Mouse (Mus musculus) stomach, embryonic 16.5 days (tissue): ENCODE results near the gene Cyp2f2. TPM values are rescaled to one million over a fixed set of nuclear protein-coding genes. Genes with fewer than 3 reads are reported as not detected.

Source experiments
- ATAC-seq: fragments of 200-750 bp; cut with Nextera tagmentation; 2 replicates; pipeline ENCODE4 v1.8.0; 2017; ENCODE audit warnings: moderate number of reproducible peaks, moderate TSS enrichment; ENCODE audit not compliant: insufficient read depth, low FRiP score
- H3K27ac ChIP-seq: fragments of 300-500 bp; sonication (generic); 2 replicates; pipeline ENCODE4 v1.5.1; 2014; ENCODE audit warnings: low read length
- H3K27me3 ChIP-seq: fragments of 300-500 bp; sonication (generic); 2 replicates; pipeline ENCODE4 v1.6.1; 2014; ENCODE audit warnings: low read length, control low read depth, mixed read lengths; ENCODE audit not compliant: control insufficient read depth, insufficient read depth
- H3K36me3 ChIP-seq: fragments of 300-500 bp; sonication (generic); 2 replicates; pipeline ENCODE4 v1.6.1; 2014; ENCODE audit warnings: low read length; ENCODE audit not compliant: control insufficient read depth, insufficient read depth
- H3K4me1 ChIP-seq: fragments of 300-500 bp; sonication (generic); 2 replicates; pipeline ENCODE4 v1.6.1; 2014; ENCODE audit warnings: low read length, control low read depth, mixed read lengths; ENCODE audit not compliant: control insufficient read depth, insufficient read depth
- H3K4me2 ChIP-seq: fragments of 300-500 bp; sonication (generic); 2 replicates; pipeline ENCODE4 v1.6.1; 2014; ENCODE audit warnings: low read depth, low read length, mixed read lengths
- H3K4me3 ChIP-seq: fragments of 300-500 bp; sonication (generic); replicated peaks from 2 replicates; pipeline ENCODE4 v1.5.1; 2014; ENCODE audit warnings: mild to moderate bottlenecking, low read length
- H3K9ac ChIP-seq: fragments of 300-500 bp; sonication (generic); 2 replicates; pipeline ENCODE4 v1.6.1; 2014; ENCODE audit warnings: low read length
- H3K9me3 ChIP-seq: fragments of 300-500 bp; sonication (generic); replicated peaks from 2 replicates; pipeline ENCODE4 v1.6.1; 2016; ENCODE audit warnings: low read length, control low read depth; ENCODE audit not compliant: control insufficient read depth
- WGBS: fragments of 180-500 bp; shearing (Covaris S2); extraction: QIAGEN DNeasy Blood & Tissue Kit; methylation state at CpG from one replicate; pipeline ENCODE4 v1.1.7; 2014; 5-methylcytosine and 5-hydroxymethylcytosine counted together
- polyA plus RNA-seq: library from polyadenylated mRNA; unstranded; fragments of >200 nt; fragmentation: Nextera tagmentation; extraction: Ambion mirVana; gene quantifications from 2 replicates; pipeline ENCODE4 v1.2.1, GENCODE M21; 2015

The Cyp2f2 gene
- polyA plus RNA-seq, 1 experiment from 2014 or later = 137 TPM

GRCm38 (mm10) chr7:27111987-27112386 lies 7.7 kb upstream of the Cyp2f2 start:
- no peak overlapping the region for H3K9ac ChIP-seq
- peaks cover 5% of the 10 kb centered on the region; the same call in 1 of the 2 replicates for H3K9me3 ChIP-seq
- H3K4me1 ChIP-seq = no peaks in the 10 kb centered on the region
- no peak overlapping the region for H3K4me2 ChIP-seq
- peak overlapping the region; percentile 24; the same call in 1 of the 2 replicates for H3K27ac ChIP-seq
- no peaks in the 10 kb centered on the region for H3K36me3 ChIP-seq
- H3K27me3 ChIP-seq = no peaks in the 10 kb centered on the region
- ATAC-seq = no peak
- H3K4me3 ChIP-seq = no peak overlapping the region
- 78% methylated on average over 3 of the region's 3 CpGs for WGBS

GRCm38 (mm10) chr7:27118033-27118511 lies 1.6 kb upstream of the Cyp2f2 start:
- Histone ChIP-seq H3K27me3 (no peaks in the 10 kb centered on the region), H3K9me3 (no peaks in the 10 kb centered on the region), H3K4me3 (no peak overlapping the region), H3K9ac (no peak overlapping the region), H3K4me1 (no peaks in the 10 kb centered on the region), H3K27ac (peak overlapping the region; percentile 65), H3K36me3 (no peaks in the 10 kb centered on the region), H3K4me2 (no peak overlapping the region)
- 62% methylated on average over 4 of the region's 4 CpGs for WGBS
- ATAC-seq = peak; percentile 79; the same call in 1 of the 2 replicates

- H3K9me3 ChIP-seq = no peaks in the 10 kb centered on the region
- WGBS = 70% methylated on average over 5 of the region's 5 CpGs
- no peak overlapping the region for H3K27ac ChIP-seq
- H3K9ac ChIP-seq = no peak overlapping the region
- H3K4me1 ChIP-seq = no peaks in the 10 kb centered on the region
- no peaks in the 10 kb centered on the region for H3K36me3 ChIP-seq
- H3K4me3 ChIP-seq = no peak overlapping the region
- no peak for ATAC-seq
- H3K27me3 ChIP-seq = no peaks in the 10 kb centered on the region
- H3K4me2 ChIP-seq = no peak overlapping the region
Measured at GRCm38 (mm10) chr7:27124305-27124832, 4.7 kb downstream of the Cyp2f2 start.

GRCm38 (mm10) chr7:27124969-27125368 lies 5.3 kb downstream of the Cyp2f2 start:
- no peaks in the 10 kb centered on the region for H3K36me3 ChIP-seq
- no peak overlapping the region for H3K9ac ChIP-seq
- 91% methylated on average over 4 of the region's 4 CpGs for WGBS
- H3K4me3 ChIP-seq = no peak overlapping the region
- no peak for ATAC-seq
- no peaks in the 10 kb centered on the region for H3K27me3 ChIP-seq
- no peaks in the 10 kb centered on the region for H3K9me3 ChIP-seq
- H3K4me2 ChIP-seq = no peak overlapping the region
- H3K27ac ChIP-seq = no peak overlapping the region
- no peaks in the 10 kb centered on the region for H3K4me1 ChIP-seq

- Histone ChIP-seq H3K4me1 (peaks cover 4% of the 10 kb centered on the region; the same call in 1 of the 2 replicates), H3K27ac (no peak overlapping the region), H3K9me3 (no peaks in the 10 kb centered on the region), H3K27me3 (no peaks in the 10 kb centered on the region), H3K36me3 (no peaks in the 10 kb centered on the region), H3K4me2 (no peak overlapping the region), H3K4me3 (no peak overlapping the region), H3K9ac (no peak overlapping the region)
- WGBS = 51% methylated on average over 3 of the region's 3 CpGs
- ATAC-seq = peak; percentile 23
Measured at GRCm38 (mm10) chr7:27128162-27128561, 8.5 kb downstream of the Cyp2f2 start.

- no peaks in the 10 kb centered on the region for H3K36me3 ChIP-seq
- no peak overlapping the region for H3K4me2 ChIP-seq
- peaks cover 4% of the 10 kb centered on the region; the same call in 1 of the 2 replicates for H3K4me1 ChIP-seq
- no peaks in the 10 kb centered on the region for H3K27me3 ChIP-seq
- no peak overlapping the region for H3K9ac ChIP-seq
- no peak overlapping the region for H3K27ac ChIP-seq
- ATAC-seq = no peak
- H3K4me3 ChIP-seq = no peak overlapping the region
- H3K9me3 ChIP-seq = no peaks in the 10 kb centered on the region
- 57% methylated on average over 13 of the region's 13 CpGs for WGBS
Measured at GRCm38 (mm10) chr7:27128946-27129345, 9.2 kb downstream of the Cyp2f2 start.

- Histone ChIP-seq H3K27ac (no peak overlapping the region), H3K9me3 (no peaks in the 10 kb centered on the region), H3K36me3 (no peaks in the 10 kb centered on the region), H3K4me2 (no peak overlapping the region), H3K4me3 (no peak overlapping the region), H3K4me1 (peaks cover 4% of the 10 kb centered on the region; the same call in 1 of the 2 replicates), H3K9ac (no peak overlapping the region), H3K27me3 (no peaks in the 10 kb centered on the region)
- WGBS = 89% methylated on average over 12 of the region's 12 CpGs
- ATAC-seq = no peak
Measured at GRCm38 (mm10) chr7:27129811-27130210, 10.1 kb downstream of the Cyp2f2 start.

- Histone ChIP-seq H3K4me1 (peaks cover 4% of the 10 kb centered on the region; the same call in 1 of the 2 replicates), H3K4me2 (no peak overlapping the region), H3K4me3 (no peak overlapping the region), H3K27me3 (no peaks in the 10 kb centered on the region), H3K36me3 (no peaks in the 10 kb centered on the region), H3K9ac (no peak overlapping the region), H3K27ac (no peak overlapping the region), H3K9me3 (no peaks in the 10 kb centered on the region)
- ATAC-seq = no peak
- WGBS = 88% methylated on average over 22 of the region's 22 CpGs
Measured at GRCm38 (mm10) chr7:27130521-27131370, 11.0 kb downstream of the Cyp2f2 start.

- H3K36me3 ChIP-seq = no peaks in the 10 kb centered on the region
- no peaks in the 10 kb centered on the region for H3K27me3 ChIP-seq
- no peaks in the 10 kb centered on the region for H3K9me3 ChIP-seq
- H3K4me3 ChIP-seq = no peak overlapping the region
- no peak for ATAC-seq
- H3K4me2 ChIP-seq = no peak overlapping the region
- WGBS = 66% methylated on average over 2 of the region's 2 CpGs
- peaks cover 4% of the 10 kb centered on the region; the same call in 1 of the 2 replicates for H3K4me1 ChIP-seq
- H3K27ac ChIP-seq = no peak overlapping the region
- no peak overlapping the region for H3K9ac ChIP-seq
Measured at GRCm38 (mm10) chr7:27131387-27131786, 11.7 kb downstream of the Cyp2f2 start.
